Mouse (Mus musculus) cerebellum, adult 11-12 months (tissue): Measurements from ENCODE around the gene Adcy5.

Experiments
- DNase-seq: peaks from one replicate; pipeline ENCODE4 v3.0.0; 2022

The Adcy5 gene

DNA sequence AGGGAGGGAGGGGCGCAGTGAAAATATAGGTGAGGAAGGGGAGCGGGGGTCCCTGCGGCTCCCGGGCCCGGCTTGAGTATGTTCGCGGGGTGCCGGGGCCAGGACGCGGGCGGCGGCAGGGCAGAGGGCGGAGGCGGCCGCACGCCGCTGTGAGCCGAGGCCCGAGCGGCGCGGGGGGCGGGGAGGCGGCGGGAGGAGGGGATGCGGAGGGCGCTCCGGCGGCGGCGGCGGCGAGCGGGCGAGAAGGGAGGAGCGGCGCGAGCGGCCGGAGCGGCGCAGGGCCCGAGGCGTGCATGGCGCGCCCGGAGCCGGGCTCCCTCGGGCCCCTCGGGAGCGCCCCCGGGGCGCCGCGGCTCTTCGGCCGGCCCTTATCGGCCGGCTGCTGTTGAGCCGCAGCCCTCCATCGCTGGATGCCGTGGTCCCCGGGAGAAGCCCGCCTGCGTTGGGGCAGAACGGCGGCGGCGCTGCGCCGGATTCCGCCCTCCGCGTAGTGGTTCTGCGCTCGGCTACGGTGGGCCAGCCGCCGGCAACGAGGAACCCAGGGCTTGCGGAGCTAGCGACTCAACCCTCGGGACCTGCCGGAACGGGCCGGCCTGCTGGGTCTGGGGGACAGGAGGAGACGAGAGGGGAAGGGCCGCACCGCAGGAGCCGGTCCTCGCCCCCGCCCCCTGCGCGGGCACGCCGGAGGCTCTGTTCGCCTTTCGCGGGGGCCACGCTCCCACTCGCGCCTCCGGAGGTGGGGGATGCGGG is at the start of gene Adcy5:
Adcy5 (plus strand) TSS at position 237 of the 750 bp plus-strand sequence.
- peak; percentile 49 for DNase-seq

DNA sequence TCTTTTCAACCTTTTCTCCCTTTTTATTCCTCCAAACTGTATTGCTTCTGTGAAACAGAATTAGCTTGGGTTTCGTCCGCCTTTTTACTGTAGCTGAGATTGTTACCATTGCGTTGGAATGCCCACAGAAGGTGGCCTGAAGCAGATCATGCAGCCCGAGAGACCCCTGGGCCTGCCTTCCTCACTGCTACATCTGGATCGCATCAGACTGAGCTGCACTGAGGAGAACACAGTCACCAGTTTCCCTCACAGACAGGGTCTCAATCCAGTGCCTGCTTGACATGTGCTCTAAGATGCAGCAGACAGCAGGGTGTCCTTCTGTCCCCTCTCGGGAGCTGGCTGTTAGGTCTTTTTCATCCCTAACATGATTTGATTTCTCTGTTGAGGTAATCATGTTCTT is 46.7 kb upstream of the Adcy5 start:
- no peak for DNase-seq

- no peak for DNase-seq
Measured at GRCm38 (mm10) chr16:35109156-35109555, 45.5 kb upstream of the Adcy5 start.

GRCm38 (mm10) chr16:35109656-35110291 is 44.9 kb upstream of the Adcy5 start:
- DNase-seq, result no peak

DNA sequence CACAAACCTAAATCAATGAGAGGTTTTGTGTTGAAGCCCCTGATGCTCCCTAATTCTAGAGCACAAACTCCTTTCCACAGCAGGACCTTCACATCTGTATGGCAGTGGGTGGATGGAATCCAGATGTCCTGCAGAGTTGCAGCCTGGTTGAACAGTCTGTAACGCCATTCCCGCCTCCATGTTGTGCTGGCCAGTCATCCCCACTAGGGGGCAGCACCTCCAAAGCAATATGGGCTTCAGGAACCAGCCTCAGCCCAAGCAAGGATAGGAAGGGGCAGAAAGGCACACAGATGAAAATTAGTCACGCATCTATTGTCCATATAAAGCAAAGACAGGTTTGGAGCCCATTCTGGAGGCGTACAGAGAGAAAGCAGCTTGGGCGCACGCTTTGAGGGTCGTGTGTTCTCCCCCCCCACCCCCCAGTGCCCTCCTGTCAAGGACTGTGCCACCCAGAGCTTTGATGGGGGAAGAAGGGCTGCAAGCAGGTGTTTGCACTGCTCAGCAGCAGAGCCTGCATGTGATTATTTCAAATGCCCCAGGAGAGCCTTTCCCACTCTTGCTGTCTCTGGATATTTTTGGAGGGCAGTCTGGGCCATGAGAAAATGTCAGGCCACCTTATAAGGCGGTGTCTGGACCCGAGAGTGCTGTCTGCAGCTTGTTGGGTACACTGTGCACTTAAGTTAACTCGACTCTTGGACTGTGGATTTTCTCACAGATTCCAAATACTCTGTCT is 44.1 kb upstream of the Adcy5 start:
- DNase-seq, result peak; percentile 65

DNA sequence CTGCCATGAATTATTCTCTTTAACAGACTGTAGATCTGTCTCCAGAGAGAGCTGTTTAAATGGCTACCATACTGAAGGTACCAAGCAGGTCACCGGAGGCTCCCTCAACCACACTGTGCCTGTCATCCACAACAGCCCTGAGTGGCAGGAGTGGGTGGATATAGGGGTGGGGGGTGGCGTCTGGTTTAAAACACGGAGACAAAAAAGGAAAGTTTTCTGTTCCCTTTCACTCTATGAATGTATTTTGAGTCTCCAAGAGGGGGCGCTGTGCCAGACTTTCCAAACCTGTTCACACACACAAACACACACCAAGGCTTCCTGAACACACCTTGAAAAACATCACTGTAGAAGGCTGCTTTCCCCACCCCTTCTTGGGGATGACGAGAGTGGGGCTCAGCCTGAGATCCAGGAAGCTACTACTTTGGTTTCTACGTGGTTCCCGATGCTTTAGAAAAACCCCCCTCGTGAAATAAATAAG is 43.5 kb upstream of the Adcy5 start:
- DNase-seq, result no peak

DNA sequence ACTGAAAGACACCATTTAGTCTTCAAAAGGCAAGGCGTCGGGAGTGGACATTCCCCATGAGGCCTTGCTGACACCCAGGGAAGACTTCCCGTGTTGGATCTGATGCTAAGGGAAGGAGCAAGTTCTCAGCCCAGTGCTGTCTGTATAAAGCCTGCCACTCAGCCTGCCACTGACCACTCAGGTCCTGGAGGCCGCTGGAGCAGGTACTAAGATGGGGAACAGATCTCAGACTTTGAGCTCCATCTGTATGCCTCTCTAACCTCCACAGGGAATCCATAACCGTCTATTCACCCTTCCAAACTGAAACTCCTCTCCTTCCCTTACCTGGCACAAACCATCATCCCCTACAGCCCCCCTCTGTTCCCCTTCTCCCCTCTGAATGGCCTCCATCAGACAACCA is 41.2 kb upstream of the Adcy5 start:
- DNase-seq, result no peak

DNA sequence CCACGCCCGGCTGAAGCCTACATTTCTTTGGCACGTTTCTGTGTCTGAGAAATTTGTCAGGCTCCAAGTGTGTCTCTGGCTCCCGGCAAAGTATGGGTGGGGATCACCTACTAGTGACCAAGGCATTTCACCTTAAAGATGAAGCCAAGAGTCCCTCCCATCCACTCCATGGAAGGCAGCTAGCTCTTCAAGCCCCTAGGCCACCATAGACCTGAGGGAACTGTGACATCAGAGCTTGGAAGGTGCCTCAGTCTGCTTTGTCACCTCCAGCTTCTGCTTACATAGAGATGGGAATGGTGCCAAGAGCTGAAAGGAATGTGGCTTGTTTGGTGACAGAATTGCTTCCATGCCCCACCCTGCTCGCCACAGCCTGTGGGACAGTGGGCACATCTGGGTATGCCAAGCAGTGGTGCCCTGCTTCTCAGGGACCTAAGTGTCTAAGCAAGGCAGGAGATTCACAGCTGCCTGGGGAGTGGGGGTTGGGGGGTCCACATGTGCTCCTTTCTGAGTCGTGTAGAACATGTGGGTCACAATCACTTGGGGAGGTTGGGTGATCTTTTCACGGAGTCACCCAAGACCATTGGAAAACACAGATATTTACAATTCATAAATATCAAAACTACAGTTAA is 38.2 kb upstream of the Adcy5 start:
- no peak for DNase-seq

DNA sequence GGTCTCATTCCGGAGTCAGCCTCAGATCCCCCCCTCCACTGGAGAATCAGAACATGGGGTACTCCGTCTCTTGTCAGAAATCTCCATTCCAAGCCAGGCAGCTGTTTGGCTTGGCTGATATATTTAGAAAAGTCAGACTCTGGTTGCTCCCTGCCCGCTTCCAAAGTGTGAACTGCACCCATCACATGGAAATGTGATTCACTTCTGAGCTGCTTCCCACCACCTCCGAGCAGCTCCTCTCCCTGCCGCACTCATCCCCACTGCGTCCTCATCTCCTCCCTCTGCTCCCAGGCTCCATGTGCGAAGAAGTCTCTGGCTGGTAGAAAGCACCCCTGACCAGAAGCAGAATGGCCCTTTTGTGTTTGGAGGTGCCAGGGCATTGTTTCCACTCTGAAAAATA is 37.2 kb upstream of the Adcy5 start:
- no peak for DNase-seq

GRCm38 (mm10) chr16:35120603-35121002 is 34.1 kb upstream of the Adcy5 start:
- no peak for DNase-seq

DNA sequence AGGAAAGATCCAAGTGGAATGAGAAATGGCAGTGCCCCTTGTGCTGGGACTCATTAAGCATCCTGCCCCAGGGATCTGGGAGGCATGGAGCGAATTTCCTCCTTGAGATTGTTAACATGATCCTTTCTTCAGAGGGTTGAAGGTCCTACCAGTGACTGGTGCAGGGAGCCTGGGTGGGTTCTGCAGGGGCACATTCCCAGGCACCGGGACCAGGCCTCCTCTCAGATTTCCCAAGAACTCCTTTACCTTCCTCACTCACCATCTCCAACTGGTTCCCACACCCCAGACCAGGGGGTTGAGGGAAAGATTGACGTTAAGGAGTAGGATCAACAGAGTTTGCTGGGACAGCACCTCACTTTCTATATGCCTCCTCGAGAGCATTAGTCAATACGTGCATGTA is 27.4 kb upstream of the Adcy5 start:
- no peak for DNase-seq

GRCm38 (mm10) chr16:35130172-35130571 is 24.5 kb upstream of the Adcy5 start:
- DNase-seq, result no peak

- no peak for DNase-seq
Measured at GRCm38 (mm10) chr16:35139416-35139815, 15.3 kb upstream of the Adcy5 start.

- DNase-seq, result peak; percentile 27
Measured at GRCm38 (mm10) chr16:35139873-35140619, 14.6 kb upstream of the Adcy5 start.

DNA sequence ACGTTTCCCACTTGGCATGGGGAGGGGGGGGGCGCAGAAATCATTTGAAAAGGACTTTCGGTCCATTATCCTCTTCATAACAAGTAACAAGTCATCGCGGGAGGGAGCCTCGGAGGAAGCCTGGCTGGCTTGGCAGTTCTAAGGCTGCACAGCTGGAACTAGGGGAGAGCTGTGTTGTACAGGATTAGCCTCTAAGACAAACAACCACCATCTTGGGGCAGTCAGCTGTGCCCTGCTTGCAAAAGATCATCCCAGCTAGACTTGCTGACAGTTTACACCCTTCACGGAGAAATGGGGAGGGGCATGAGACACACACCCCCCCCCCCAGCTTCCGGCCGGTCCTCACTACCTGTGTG is 14.1 kb upstream of the Adcy5 start:
- DNase-seq, result no peak

DNA sequence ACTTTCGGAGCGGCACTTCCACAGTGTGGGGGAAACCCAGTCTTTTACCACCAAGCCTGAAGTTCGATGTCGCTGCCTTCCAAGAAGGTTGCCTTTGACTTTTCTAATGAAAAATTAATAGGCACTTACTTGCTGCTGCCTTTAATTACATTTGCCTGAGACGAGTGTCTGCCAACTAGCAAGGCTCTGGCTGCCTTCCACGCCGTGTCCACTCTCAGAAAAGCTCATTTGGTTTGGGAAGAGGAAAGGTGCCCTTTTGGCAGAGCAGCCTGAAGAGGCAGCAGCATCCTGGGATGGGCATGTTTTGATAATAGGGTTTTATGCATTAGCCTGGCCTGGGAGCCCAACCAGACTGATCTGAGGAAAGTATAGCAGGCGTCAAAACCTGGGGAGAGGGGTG is 12.8 kb upstream of the Adcy5 start:
- no peak for DNase-seq

- no peak for DNase-seq
Measured at GRCm38 (mm10) chr16:35146153-35146552, 8.5 kb upstream of the Adcy5 start.

- DNase-seq, result no peak
Measured at GRCm38 (mm10) chr16:35153146-35153755, 1.4 kb upstream of the Adcy5 start.

GRCm38 (mm10) chr16:35154245-35154640 is 434 bp upstream of the Adcy5 start:
- peak; percentile 66 for DNase-seq

DNA sequence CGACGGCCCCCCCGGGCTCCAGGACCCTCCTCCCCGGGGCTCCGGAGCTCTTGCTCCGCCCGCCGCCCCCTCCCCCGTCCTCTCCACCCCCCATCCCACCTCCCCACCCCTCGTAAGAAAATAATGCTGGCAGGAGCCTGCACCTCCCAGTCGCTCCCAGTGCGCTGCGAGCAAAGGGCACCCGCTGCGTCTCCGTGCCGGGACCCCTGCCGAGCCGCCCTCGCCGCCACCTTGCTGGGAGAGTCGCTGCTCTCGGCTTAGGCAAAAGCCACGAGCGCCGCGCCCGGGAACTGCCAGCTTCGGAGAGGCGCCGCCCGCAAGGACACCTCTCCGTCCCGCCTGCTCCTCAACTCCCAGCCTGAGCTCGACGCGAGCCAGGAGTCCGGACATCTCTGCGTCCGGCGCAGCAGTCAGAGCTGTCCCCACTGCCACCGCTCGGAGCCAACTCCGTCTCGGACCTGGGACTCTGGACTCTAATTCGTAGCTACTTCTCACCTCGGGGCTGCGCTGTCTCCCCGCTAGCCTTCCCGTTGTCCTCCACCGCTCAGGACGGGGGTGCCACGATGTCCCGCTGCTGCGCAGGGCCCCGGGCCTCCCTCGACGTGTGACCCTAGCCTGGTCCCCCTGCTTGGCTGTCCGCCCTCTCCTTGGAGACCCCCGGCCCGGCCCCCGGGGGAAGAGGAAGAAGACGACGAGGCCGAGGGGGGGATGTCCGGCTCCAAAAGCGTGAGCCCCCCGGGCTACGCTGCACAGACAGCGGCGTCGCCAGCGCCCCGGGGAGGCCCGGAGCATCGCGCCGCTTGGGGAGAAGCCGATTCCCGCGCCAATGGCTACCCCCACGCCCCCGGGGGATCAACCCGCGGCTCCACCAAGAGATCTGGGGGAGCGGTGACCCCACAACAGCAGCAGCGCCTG is 971 bp downstream of the Adcy5 start:
- DNase-seq, result peak; percentile 63

- DNase-seq, result no peak
Measured at GRCm38 (mm10) chr16:35156306-35156695, 1.6 kb downstream of the Adcy5 start.
